Comparison of ENCODE assay signal across 15 mouse cellular contexts in genomic region chr6:128769481-128770253, GRCm38 (mm10). TPM values are rescaled to one million over a fixed set of nuclear protein-coding genes. Genes with fewer than 3 reads are reported as not detected.
DNase-seq lines count a peak whose midpoint lies in the region; ATAC-seq and TF ChIP-seq lines count a peak whose summit lies in the region.
"Had no signal": no experiment of that assay in that cellular context is flagged by ENCODE, and none has a peak within 500 bp of the region (broad histone marks: within the 10 kb centered on the region; RNA-seq: fewer than 3 reads in every experiment).

No protein-coding gene starts in this region.

- H3K4me1 ChIP-seq in intestine, embryonic 14.5 days (replicated peaks; ENCODE audit: control insufficient read depth, insufficient read depth, low read length) = no peaks in the 10 kb centered on the region
- H3K4me1 ChIP-seq in intestine, postnatal 0 days (replicated peaks; ENCODE audit: control insufficient read depth, insufficient read depth, low read length) = no peaks in the 10 kb centered on the region

- no peak for ATAC-seq in intestine, embryonic 14.5 days (replicated peaks; ENCODE audit: low FRiP score, low TSS enrichment, low read depth)
- no peak for ATAC-seq in intestine, postnatal 0 days
- ATAC-seq in CD4-positive, CD25-positive, alpha-beta regulatory T cell, adult 4 months = no peak

- peak; percentile 65 for DNase-seq in intestine, embryonic 14.5 days (ENCODE audit: low spot score)
- DNase-seq in 416B (ENCODE audit: low read depth) = peak; percentile 34
- peak; percentile 59 for DNase-seq in embryo, embryonic 11 days
- DNase-seq in mesoderm, embryonic 11.5 days (ENCODE audit: low read depth, low spot score) = peak; percentile 29
- DNase-seq in MN1 (ENCODE audit: low spot score) = no peak
- no peak for DNase-seq in urinary bladder, adult 18-20 months (ENCODE audit: low spot score in 2 of 2)
- DNase-seq: kidney, postnatal 10 days; right cerebral cortex, postnatal 14 days; thymus, postnatal 14 days had no signal

- H3K9me3 ChIP-seq in intestine, embryonic 14.5 days (ENCODE audit: control insufficient read depth, low read length) = 0 out of 2 replicates have a peak, but pooled peaks cover 3% of the 10 kb centered on the region
- H3K9me3 ChIP-seq in intestine, postnatal 0 days (ENCODE audit: control insufficient read depth) = no peaks in the 10 kb centered on the region

- no peaks in the 10 kb centered on the region for H3K36me3 ChIP-seq in intestine, embryonic 14.5 days (ENCODE audit: control insufficient read depth, insufficient read depth, low read length)
- no peaks in the 10 kb centered on the region for H3K36me3 ChIP-seq in intestine, postnatal 0 days (ENCODE audit: control insufficient read depth, insufficient read depth)

- 44% methylated on average over 10 of the region's 10 CpGs for WGBS in intestine, embryonic 14.5 days
- 67% methylated on average over 10 of the region's 10 CpGs for WGBS in intestine, postnatal 0 days

- peak overlapping the region; percentile 1; the same call in 1 of the 2 replicates for H3K4me2 ChIP-seq in intestine, embryonic 14.5 days (ENCODE audit: low read length)
- H3K4me2 ChIP-seq in intestine, postnatal 0 days (replicated peaks; ENCODE audit: low read depth) = no peak overlapping the region

- 0 out of 2 replicates have a peak overlapping the region, but pooled peaks have one; percentile 11 for H3K9ac ChIP-seq in intestine, embryonic 14.5 days (ENCODE audit: low read length)
- H3K9ac ChIP-seq in intestine, postnatal 0 days (ENCODE audit: low read depth, low read length) = no peak overlapping the region

- H3K27me3 ChIP-seq in intestine, embryonic 14.5 days (replicated peaks; ENCODE audit: control insufficient read depth, insufficient read depth, low read length) = no peaks in the 10 kb centered on the region
- no peaks in the 10 kb centered on the region for H3K27me3 ChIP-seq in intestine, postnatal 0 days (replicated peaks; ENCODE audit: control insufficient read depth, insufficient read depth, low read length)
- H3K27me3 ChIP-seq: CH12.LX had no signal

- H3K27ac ChIP-seq in intestine, embryonic 14.5 days (ENCODE audit: low read depth) = peak overlapping the region; percentile 29
- no peak overlapping the region for H3K27ac ChIP-seq in intestine, postnatal 0 days (ENCODE audit: low read depth, low read length)

- H3K4me3 ChIP-seq in intestine, embryonic 14.5 days (ENCODE audit: low read depth, low read length) = no peak overlapping the region
- no peak overlapping the region for H3K4me3 ChIP-seq in intestine, postnatal 0 days (ENCODE audit: low read depth, low read length)

- no peak for TF ChIP-seq CTCF in intestine, postnatal 0 days (IDR thresholded peaks at IDR 0.05; ENCODE audit: low read depth)

RNA-seq across cellular contexts. Expression of gene Klrb1c, which starts 19.3 kb away (rescaled TPM):
- 0.20 and 0.26 TPM in 2 replicates for polyA plus RNA-seq in intestine, embryonic 14.5 days (2014; fragmentation: Nextera tagmentation; extraction: Ambion mirVana)
- polyA plus RNA-seq in intestine, postnatal 0 days (2015; fragmentation: Nextera tagmentation; extraction: Ambion mirVana) = 0.21 and 0.27 TPM in 2 replicates
- 1 to 10 TPM; 2.5 to 3.5 TPM for polyA plus RNA-seq in CD4-positive, CD25-positive, alpha-beta regulatory T cell, adult 4 months (2017; shearing (Covaris generic))
- polyA plus RNA-seq: heart, embryonic 14.5 days had no signal

RNA-seq across cellular contexts. Expression of gene Klrb1, which starts 46.8 kb away (rescaled TPM):
- polyA plus RNA-seq in intestine, embryonic 14.5 days (2014; fragmentation: Nextera tagmentation; extraction: Ambion mirVana) = not detected in 2 replicates
- 0.13 and 0.29 TPM in 2 replicates for polyA plus RNA-seq in intestine, postnatal 0 days (2015; fragmentation: Nextera tagmentation; extraction: Ambion mirVana)
- not detected for polyA plus RNA-seq in CD4-positive, CD25-positive, alpha-beta regulatory T cell, adult 4 months (2017; shearing (Covaris generic))
- polyA plus RNA-seq: cortical plate, adult 2 months; heart, embryonic 14.5 days; liver, adult 2 months had no signal

RNA-seq across cellular contexts. Expression of gene Gm44511, which starts 56.4 kb away (rescaled TPM):
- polyA plus RNA-seq in intestine, embryonic 14.5 days (2014; fragmentation: Nextera tagmentation; extraction: Ambion mirVana) = 0.62 TPM in 1 of 2 replicates, not detected in the other
- polyA plus RNA-seq in intestine, postnatal 0 days (2015; fragmentation: Nextera tagmentation; extraction: Ambion mirVana) = 0.25 TPM in 1 of 2 replicates, not detected in the other
- not detected for polyA plus RNA-seq in CD4-positive, CD25-positive, alpha-beta regulatory T cell, adult 4 months (2017; shearing (Covaris generic))
- polyA plus RNA-seq: cortical plate, adult 2 months; heart, embryonic 14.5 days; liver, adult 2 months had no signal

RNA-seq across cellular contexts. Expression of gene Klrb1b, which starts 56.5 kb away (rescaled TPM):
- 0.19 and 0.67 TPM in 2 replicates for polyA plus RNA-seq in intestine, embryonic 14.5 days (2014; fragmentation: Nextera tagmentation; extraction: Ambion mirVana)
- 0.35 and 0.80 TPM in 2 replicates for polyA plus RNA-seq in intestine, postnatal 0 days (2015; fragmentation: Nextera tagmentation; extraction: Ambion mirVana)
- polyA plus RNA-seq in CD4-positive, CD25-positive, alpha-beta regulatory T cell, adult 4 months (2017; shearing (Covaris generic)) = not detected
- polyA plus RNA-seq: cortical plate, adult 2 months; heart, embryonic 14.5 days; liver, adult 2 months had no signal

Comparison
In these comparisons a context has a peak if more than half of its experiments do, and no peak if none do; other contexts are left out.
1. DNase-seq: peak in intestine, embryonic 14.5 days (single experiment), 416B (single experiment), embryo, embryonic 11 days (single experiment) and mesoderm, embryonic 11.5 days (single experiment); none in MN1 (single experiment) and urinary bladder, adult 18-20 months (0 of 2).